Mouse (Mus musculus) hindbrain, embryonic 14.5 days (tissue): ENCODE results near the gene Trim32. TPM values are rescaled to one million over a fixed set of nuclear protein-coding genes. Genes with fewer than 3 reads are reported as not detected.
A peak's percentile ranks its signal among the peaks of the same experiment; 100 is the strongest.

ENCODE experiments used
- ATAC-seq: fragments of 200-750 bp; cut with Nextera tagmentation; 2 replicates; pipeline ENCODE4 v1.8.0; 2017; ENCODE audit warnings: moderate number of reproducible peaks, mild to moderate bottlenecking, moderate TSS enrichment, moderate library complexity; ENCODE audit not compliant: low FRiP score
- DNase-seq: peaks from one replicate; pipeline ENCODE4 v3.0.0-alpha.2; 2015; ENCODE audit warnings: low spot score
- H3K27ac ChIP-seq: fragments of 300-500 bp; sonication (generic); 2 replicates; pipeline ENCODE4 v1.5.1; 2014; ENCODE audit warnings: mild to moderate bottlenecking, moderate library complexity
- H3K27me3 ChIP-seq: fragments of 300-500 bp; sonication (generic); 2 replicates; pipeline ENCODE4 v1.6.1; 2014; ENCODE audit warnings: mild to moderate bottlenecking, low read length, mixed read lengths; ENCODE audit not compliant: control insufficient read depth, insufficient read depth
- H3K36me3 ChIP-seq: fragments of 300-500 bp; sonication (generic); replicated peaks from 2 replicates; pipeline ENCODE4 v1.6.1; 2014; ENCODE audit not compliant: control insufficient read depth, insufficient read depth
- H3K4me1 ChIP-seq: fragments of 300-500 bp; sonication (generic); replicated peaks from 2 replicates; pipeline ENCODE4 v1.6.1; 2014; ENCODE audit warnings: antibody characterized with exemption, low read length, mixed read lengths; ENCODE audit not compliant: control insufficient read depth, insufficient read depth
- H3K4me2 ChIP-seq: fragments of 300-500 bp; sonication (generic); replicated peaks from 2 replicates; pipeline ENCODE4 v1.6.1; 2014; ENCODE audit warnings: mild to moderate bottlenecking, moderate library complexity
- H3K4me3 ChIP-seq: fragments of 300-500 bp; sonication (generic); replicated peaks from 2 replicates; pipeline ENCODE4 v1.5.1; 2014; ENCODE audit warnings: mild to moderate bottlenecking, low read length
- H3K9ac ChIP-seq: fragments of 300-500 bp; sonication (generic); 2 replicates; pipeline ENCODE4 v1.6.1; 2014
- H3K9me3 ChIP-seq: fragments of 300-500 bp; sonication (generic); 2 replicates; pipeline ENCODE4 v1.6.1; 2016; ENCODE audit warnings: low read length; ENCODE audit not compliant: control insufficient read depth
- WGBS: fragments of 180-500 bp; shearing (Covaris S2); extraction: QIAGEN DNeasy Blood & Tissue Kit; methylation state at CpG from one replicate; pipeline ENCODE4 v1.1.7; 2014; 5-methylcytosine and 5-hydroxymethylcytosine counted together
- polyA plus RNA-seq: library from polyadenylated mRNA; unstranded; fragments of >200 nt; fragmentation: Nextera tagmentation; extraction: Ambion mirVana; gene quantifications from 2 replicates; pipeline ENCODE4 v1.2.1, GENCODE M21; 2014

Gene Trim32
- polyA plus RNA-seq, 1 experiment from 2014 or later: 177 TPM

DNA sequence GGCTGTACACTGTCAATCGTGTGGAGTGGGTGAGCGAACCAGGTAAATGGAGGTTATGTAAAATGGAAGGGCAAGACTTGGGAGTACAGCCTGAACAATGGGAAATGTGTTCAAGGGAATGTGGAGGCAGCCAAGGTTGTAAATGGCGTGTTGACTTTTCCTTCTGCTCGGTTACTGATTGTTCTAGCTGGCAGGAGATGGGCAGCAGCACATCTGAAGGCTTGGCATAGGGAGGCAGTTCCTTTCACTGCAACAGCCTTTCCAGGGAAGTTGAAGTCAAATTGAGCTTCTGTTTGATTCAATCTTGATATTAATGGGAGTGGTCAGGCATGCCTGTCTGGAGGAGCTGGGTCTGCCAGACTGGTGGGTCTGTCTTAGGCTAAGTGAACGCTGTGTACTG, 5.5 kb downstream of the Trim32 start:
- H3K27me3 ChIP-seq: no peaks in the 10 kb centered on the region
- DNase-seq (no peak), ATAC-seq (no peak)
- H3K9me3 ChIP-seq: no peaks in the 10 kb centered on the region
- no peak overlapping the region for H3K9ac ChIP-seq
- no peak overlapping the region for H3K27ac ChIP-seq
- peaks cover 25% of the 10 kb centered on the region for H3K36me3 ChIP-seq
- H3K4me3 ChIP-seq: no peak overlapping the region
- peaks cover 35% of the 10 kb centered on the region for H3K4me1 ChIP-seq
- H3K4me2 ChIP-seq: no peak overlapping the region
- WGBS: 88% methylated on average over 5 of the region's 5 CpGs

GRCm38 (mm10) chr4:65610896-65611295, 6.1 kb downstream of the Trim32 start:
- H3K4me1 ChIP-seq: peaks cover 30% of the 10 kb centered on the region

GRCm38 (mm10) chr4:65613135-65613534, 8.3 kb downstream of the Trim32 start:
- ATAC-seq (no peak), DNase-seq (no peak)
- Histone ChIP-seq H3K4me3 (no peak overlapping the region), H3K36me3 (peaks cover 52% of the 10 kb centered on the region), H3K4me1 (peaks cover 11% of the 10 kb centered on the region), H3K27ac (no peak overlapping the region), H3K4me2 (no peak overlapping the region), H3K9me3 (no peaks in the 10 kb centered on the region), H3K9ac (no peak overlapping the region), H3K27me3 (no peaks in the 10 kb centered on the region)
- 97% methylated on average over 14 of the region's 14 CpGs for WGBS

More at GRCm38 (mm10) chr4:65610896-65611295, 6.1 kb downstream of the Trim32 start:
- no peak overlapping the region for H3K27ac ChIP-seq
- H3K27me3 ChIP-seq: no peaks in the 10 kb centered on the region
- H3K4me3 ChIP-seq: no peak overlapping the region
- no peaks in the 10 kb centered on the region for H3K9me3 ChIP-seq
- 61% methylated on average over 6 of the region's 6 CpGs for WGBS
- no peak overlapping the region for H3K9ac ChIP-seq
- peaks cover 31% of the 10 kb centered on the region for H3K36me3 ChIP-seq
- no peak overlapping the region for H3K4me2 ChIP-seq
- DNase-seq (no peak), ATAC-seq (no peak)

GRCm38 (mm10) chr4:65620125-65620524, 15.3 kb downstream of the Trim32 start:
- H3K4me2 ChIP-seq: no peak overlapping the region
- H3K4me3 ChIP-seq: no peak overlapping the region
- H3K27me3 ChIP-seq: no peaks in the 10 kb centered on the region
- ATAC-seq (no peak), DNase-seq (no peak)
- H3K9me3 ChIP-seq: no peaks in the 10 kb centered on the region
- no peaks in the 10 kb centered on the region for H3K4me1 ChIP-seq
- H3K27ac ChIP-seq: no peak overlapping the region
- WGBS: 81% methylated on average over 3 of the region's 3 CpGs
- peaks cover 60% of the 10 kb centered on the region for H3K36me3 ChIP-seq
- no peak overlapping the region for H3K9ac ChIP-seq

- Histone ChIP-seq H3K4me3 (no peak overlapping the region), H3K4me2 (no peak overlapping the region), H3K9ac (no peak overlapping the region), H3K27ac (no peak overlapping the region), H3K4me1 (no peaks in the 10 kb centered on the region), H3K9me3 (no peaks in the 10 kb centered on the region), H3K36me3 (no peaks in the 10 kb centered on the region), H3K27me3 (no peaks in the 10 kb centered on the region)
- DNase-seq: no peak
- 82% methylated on average over 3 of the region's 3 CpGs for WGBS
- ATAC-seq: no peak
Measured at GRCm38 (mm10) chr4:65638231-65638630, 33.4 kb downstream of the Trim32 start.

GRCm38 (mm10) chr4:65642611-65643010, 37.8 kb downstream of the Trim32 start:
- no peak overlapping the region for H3K4me3 ChIP-seq
- DNase-seq: no peak
- WGBS: 60% methylated on average over 5 of the region's 5 CpGs
- no peaks in the 10 kb centered on the region for H3K4me1 ChIP-seq
- no peaks in the 10 kb centered on the region for H3K9me3 ChIP-seq
- H3K36me3 ChIP-seq: no peaks in the 10 kb centered on the region
- H3K27me3 ChIP-seq: no peaks in the 10 kb centered on the region
- no peak overlapping the region for H3K9ac ChIP-seq
- H3K4me2 ChIP-seq: no peak overlapping the region
- no peak overlapping the region for H3K27ac ChIP-seq
- no peak for ATAC-seq

DNA sequence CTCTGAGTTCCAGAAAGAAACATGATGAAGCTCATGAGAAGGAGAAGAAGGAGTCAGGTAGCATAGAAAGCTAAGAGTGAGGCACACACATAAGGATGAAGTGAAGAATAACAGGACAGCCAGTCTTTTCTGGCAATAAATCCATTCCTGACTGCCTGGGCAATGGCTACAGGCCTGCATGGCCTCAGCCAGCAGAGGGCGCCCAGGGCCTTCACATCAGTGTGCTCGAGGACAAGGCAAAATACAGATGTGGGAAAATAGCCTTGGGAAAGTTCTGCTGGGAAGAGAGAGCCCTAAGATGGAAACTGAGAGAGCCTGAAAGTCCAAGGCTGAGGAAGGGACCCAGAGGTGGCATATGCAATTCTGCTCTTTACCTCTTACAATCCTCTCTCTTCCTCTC, 49.9 kb downstream of the Trim32 start:
- DNase-seq (peak; percentile 94), ATAC-seq (peak; percentile 85)
- Histone ChIP-seq H3K9me3 (no peaks in the 10 kb centered on the region), H3K36me3 (no peaks in the 10 kb centered on the region), H3K9ac (no peak overlapping the region), H3K4me2 (no peak overlapping the region), H3K4me3 (no peak overlapping the region), H3K4me1 (no peaks in the 10 kb centered on the region), H3K27ac (no peak overlapping the region), H3K27me3 (no peaks in the 10 kb centered on the region)
- 0% methylated on average over 2 of the region's 2 CpGs for WGBS

GRCm38 (mm10) chr4:65663176-65663575, 58.4 kb downstream of the Trim32 start:
- H3K4me3 ChIP-seq: no peak overlapping the region
- ATAC-seq (no peak), DNase-seq (no peak)
- no peaks in the 10 kb centered on the region for H3K27me3 ChIP-seq
- no peaks in the 10 kb centered on the region for H3K4me1 ChIP-seq
- no peak overlapping the region for H3K27ac ChIP-seq
- no peaks in the 10 kb centered on the region for H3K9me3 ChIP-seq
- H3K36me3 ChIP-seq: no peaks in the 10 kb centered on the region
- H3K9ac ChIP-seq: no peak overlapping the region
- no peak overlapping the region for H3K4me2 ChIP-seq
- WGBS: 84% methylated on average over 6 of the region's 6 CpGs
